Mouse (Mus musculus): ENCODE data around the gene 1700092M07Rik.

GRCm38 (mm10) chr19:8738911-8739310 lies 1.6 kb upstream of the 1700092M07Rik start:
- TF ChIP-seq CTCF (IDR thresholded peaks at IDR 0.05; ENCODE audit: extremely low read depth, insufficient read length, insufficient replicate concordance, low read depth, low read length) (no peak), POLR2A (IDR thresholded peaks at IDR 0.05; ENCODE audit: low read depth, low read length) (no peak)

Data from small intestine, adult 2 months (tissue).